Mouse (Mus musculus) activated CD4-positive, CD25-positive, alpha-beta regulatory T cell, adult 4 months (primary cell): Measurements from ENCODE around the gene Mrpl49. TPM values are rescaled to one million over a fixed set of nuclear protein-coding genes. Genes with fewer than 3 reads are reported as not detected.
A peak's percentile ranks its signal among the peaks of the same experiment; 100 is the strongest.

ENCODE experiments used
- ATAC-seq: one replicate; pipeline ENCODE4 v1.8.0; 2017
- polyA plus RNA-seq, 2 experiments: library from polyadenylated mRNA; unstranded; fragments of 100-300 nt; shearing (Covaris generic); gene quantifications; one replicate each; pipeline ENCODE4 v1.2.1; 2017

Gene Mrpl49
- polyA plus RNA-seq: 10 to 100 TPM; 31.3 to 38.5 TPM

DNA sequence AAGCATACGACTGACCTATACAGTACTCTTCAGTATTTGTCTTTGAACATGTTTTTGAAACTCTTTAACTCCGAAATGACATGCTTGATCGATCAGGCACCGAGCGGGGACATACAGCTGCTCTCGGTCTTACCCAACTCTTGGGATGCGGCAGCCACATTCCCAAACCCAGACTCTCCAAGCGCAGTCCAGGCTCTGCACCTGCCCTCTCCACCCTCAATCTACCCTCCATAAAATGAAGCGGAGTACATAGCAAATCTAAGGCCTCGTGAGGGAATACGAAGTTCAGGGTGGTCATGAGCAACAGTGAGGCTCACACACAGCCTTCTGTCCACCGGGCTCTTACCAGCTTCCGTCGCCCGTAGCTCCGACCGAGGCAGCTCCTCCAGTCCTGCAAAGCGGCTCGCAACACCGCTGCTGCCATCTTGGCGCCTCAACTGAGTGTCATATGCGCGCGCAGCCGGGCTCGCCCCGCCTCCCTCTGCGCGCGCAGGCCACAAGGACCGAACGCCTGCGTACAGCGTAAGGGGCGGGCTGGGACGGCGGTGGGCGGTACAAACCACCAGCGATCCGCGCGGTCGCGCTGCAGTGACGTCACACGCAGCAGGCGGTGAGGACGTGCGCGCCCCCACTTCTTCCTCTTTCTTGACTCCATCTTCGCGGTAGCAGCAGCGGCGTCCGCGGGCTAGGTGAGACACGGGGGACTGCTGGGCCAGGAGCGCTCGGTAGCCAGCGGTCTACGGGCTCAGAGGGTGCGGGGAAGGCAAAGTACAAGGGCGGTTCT lies at the start of gene Mrpl49, which contains the start of gene Fau:
Mrpl49 (minus strand) TSS at position 473 of the 784 bp plus-strand sequence.
Fau (plus strand) TSS at position 532 of the 784 bp plus-strand sequence.
- peak; percentile 68 for ATAC-seq

DNA sequence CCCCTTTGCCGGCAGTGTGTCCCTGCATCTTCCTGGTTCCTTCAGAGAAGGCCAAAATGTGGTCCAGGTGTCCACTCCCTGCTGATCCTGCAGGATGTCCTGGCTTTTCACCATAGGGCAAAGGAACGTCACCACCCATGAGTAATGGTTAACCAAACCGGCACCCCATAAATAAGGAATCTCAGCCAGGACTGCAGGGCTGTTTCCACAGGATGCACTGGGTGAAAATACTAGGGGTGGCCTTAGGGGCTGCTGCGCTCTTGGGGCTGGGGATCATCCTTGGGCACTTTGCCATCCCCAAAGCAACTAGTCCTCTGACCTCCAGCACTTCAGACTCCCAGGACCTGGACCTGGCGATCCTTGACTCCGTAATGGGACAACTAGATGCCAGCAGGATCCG lies 48.0 kb upstream of the Mrpl49 start, which contains the start of gene Naaladl1:
Naaladl1 (plus strand) TSS at position 197 of the 400 bp plus-strand sequence.
- ATAC-seq: no peak

DNA sequence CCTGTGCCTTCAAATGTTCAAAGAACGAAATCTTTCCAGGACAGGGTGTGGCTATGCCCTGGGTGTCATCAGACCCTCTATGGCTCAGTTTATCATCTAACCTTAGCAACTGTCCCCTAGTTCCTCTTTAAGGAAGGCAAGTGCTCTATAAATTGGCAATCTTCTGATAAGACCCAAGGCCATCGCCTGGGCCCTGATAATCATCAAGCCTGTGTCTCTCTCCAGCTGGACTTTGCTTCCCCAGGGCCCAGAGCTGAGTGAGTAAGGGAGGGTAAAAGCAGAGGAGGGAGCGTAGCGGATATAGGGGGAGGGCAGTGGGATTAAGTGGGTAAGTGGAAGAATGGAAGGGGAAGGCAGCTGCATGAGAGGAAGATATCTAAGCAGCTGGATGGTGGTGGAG lies 46.9 kb upstream of the Mrpl49 start:
- no peak for ATAC-seq

- ATAC-seq: no peak
Observed at GRCm38 (mm10) chr19:6102169-6102853, 44.7 kb upstream of the Mrpl49 start.

DNA sequence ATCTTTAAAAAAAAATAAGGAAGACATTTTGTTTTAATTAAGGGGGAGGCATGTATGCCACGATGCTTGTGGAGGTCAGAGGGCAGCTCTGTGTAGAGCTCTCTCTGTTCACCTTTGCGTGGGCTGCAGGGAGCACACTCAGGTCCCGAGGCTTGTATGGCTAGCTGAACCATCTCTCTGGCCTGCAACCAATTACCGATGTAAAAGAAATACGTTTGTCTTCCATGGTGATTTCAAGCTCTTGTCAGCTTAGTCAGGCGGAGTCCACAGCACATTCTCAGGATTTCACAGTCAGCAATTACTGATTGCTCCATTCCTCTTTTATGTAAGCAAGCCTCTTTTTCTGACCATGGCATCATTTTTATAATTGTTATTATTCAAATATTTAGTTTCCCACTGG lies 43.6 kb upstream of the Mrpl49 start:
- ATAC-seq: no peak

DNA sequence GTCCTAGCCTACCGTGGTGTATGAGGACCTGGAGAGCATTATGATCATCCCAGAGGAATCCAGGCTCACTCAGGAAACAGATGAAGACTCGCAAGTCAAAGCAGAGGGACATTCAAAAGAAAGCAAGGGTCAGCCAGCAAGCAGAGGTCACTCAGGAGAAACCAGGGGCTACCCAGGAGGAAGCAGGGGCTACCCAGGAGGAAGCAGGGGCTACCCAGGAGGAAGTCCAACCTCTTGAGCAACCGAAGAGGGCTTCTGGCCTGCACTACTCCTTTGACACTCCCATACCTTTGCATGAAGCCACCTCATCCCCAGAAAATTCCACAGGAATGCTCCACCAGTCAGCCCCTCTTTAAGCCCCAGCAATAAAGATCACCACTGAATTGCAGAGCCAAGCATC lies 40.3 kb upstream of the Mrpl49 start:
- ATAC-seq: no peak

DNA sequence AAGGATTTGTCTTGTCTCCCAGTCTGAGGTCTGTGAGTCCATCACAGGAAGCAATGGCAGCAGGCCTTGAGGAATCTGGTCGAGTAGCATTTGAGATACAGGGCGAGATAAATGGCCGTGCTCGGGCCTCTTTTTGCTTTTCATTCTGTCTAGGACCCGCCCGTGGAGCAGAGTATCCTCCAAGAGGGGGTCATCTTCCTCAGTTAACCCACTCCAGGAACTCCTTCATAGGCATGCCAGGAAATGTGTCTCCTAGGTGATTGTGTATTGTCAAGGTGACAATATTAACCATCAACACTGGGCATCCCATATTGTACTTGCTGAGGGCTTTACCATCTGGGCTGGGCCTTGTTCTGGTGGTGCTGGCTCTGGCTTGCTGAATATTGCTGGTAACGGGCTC lies 36.5 kb upstream of the Mrpl49 start, which contains the start of gene AC131692.1:
AC131692.1 (plus strand) TSS at position 301 of the 400 bp plus-strand sequence.
- no peak for ATAC-seq

- ATAC-seq: no peak
Observed at GRCm38 (mm10) chr19:6088841-6089240, 31.3 kb upstream of the Mrpl49 start.

DNA sequence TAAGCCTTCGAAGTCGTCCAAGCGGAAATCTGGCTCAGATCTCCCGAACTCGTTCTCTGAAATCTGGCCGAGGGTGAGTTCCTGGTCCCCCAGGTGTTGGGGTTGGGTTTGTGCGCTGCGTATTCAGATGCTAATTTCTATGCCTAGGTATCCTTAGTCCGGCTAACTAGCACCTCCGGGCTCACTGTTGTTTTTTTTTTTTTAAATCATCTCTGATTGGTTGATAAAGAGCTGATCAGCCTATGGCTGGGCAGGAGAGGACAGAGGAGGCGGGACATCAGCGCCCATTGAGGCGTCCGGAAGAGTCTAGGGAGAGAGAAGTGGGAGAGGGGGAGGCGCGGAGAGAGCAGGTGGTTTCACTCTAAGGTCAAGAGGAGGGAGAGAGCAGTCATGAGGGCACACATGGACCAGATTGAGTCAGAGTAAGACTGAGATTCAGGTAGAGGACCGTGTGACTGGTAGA lies 27.9 kb upstream of the Mrpl49 start:
- peak; percentile 86 for ATAC-seq

DNA sequence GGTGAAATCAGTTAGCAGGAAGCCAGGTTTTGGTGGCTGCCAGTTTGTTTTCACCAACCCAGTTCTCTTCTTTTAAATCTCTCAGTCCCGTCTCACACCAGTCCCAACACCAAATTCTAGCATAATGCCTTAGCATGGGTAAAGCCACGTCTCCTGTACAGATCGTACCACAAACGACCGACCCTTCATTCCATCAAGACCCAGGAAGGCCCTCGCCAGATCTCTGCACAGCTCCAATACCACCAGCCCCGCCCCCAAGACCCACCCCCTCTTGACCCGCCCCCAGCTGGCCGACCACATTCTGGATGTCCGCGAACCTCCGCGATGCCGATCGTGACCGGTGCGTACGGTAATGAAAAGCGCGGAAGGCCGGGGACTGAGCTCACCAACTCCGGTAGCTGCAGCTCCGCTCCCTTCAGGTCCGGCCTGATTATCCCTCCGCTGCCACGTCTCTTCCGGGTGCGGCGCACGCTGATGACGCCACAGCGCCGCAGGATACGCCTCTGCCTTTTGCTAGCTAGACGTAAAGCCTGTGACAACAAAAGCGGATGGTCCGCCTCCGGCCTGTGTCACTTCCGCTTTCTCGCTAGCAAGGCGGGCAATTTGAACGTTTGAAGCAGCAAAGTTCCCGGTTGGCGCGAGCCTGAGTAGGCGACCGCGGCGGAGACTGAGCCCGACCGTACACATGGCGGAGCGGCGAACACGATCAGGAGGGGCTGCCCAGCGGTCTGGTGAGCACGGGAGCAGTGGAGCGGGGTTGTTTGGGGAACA lies 27.1 kb upstream of the Mrpl49 start, which contains the start of the genes Zfpl1 and Cdca5:
Zfpl1 (minus strand) TSS at position 479 of the 771 bp plus-strand sequence.
Cdca5 (plus strand) TSS at position 506 of the 771 bp plus-strand sequence.
- peak; percentile 88 for ATAC-seq

GRCm38 (mm10) chr19:6082156-6082555 lies 24.6 kb upstream of the Mrpl49 start, which contains the start of gene Gm28374:
Gene Gm28374 (minus strand): TSS chr19:6082256.
- no peak for ATAC-seq

DNA sequence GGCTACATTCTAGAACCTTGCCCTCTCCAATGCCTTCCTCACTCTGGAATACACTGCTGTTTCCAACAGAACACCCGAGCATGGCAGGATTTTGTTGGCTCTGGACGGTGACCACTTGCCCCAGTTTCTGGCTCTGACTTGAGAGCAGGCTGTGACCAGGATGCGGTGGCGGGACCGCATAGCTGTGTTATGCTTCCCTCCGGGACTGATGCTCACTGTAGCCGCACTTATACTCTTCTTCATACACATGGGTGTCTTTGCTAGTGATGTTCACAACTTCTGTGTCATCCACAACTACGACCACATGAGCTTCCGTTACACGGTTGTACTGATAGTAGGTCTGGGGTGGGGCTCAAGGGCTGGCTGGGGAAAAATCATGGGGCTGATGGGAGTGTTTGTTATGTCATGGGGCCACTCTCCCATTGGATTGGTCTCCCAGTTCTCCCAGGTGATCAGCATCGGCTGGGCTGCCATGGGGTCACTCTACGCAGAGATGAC lies 22.4 kb upstream of the Mrpl49 start, which contains the start of gene Tmem262:
Tmem262 (plus strand) TSS at position 51 of the 498 bp plus-strand sequence.
- no peak for ATAC-seq

GRCm38 (mm10) chr19:6076564-6077393 lies 19.2 kb upstream of the Mrpl49 start, which contains the start of gene Vps51:
Gene Vps51 (minus strand): TSS chr19:6077231.
- ATAC-seq: peak; percentile 93

DNA sequence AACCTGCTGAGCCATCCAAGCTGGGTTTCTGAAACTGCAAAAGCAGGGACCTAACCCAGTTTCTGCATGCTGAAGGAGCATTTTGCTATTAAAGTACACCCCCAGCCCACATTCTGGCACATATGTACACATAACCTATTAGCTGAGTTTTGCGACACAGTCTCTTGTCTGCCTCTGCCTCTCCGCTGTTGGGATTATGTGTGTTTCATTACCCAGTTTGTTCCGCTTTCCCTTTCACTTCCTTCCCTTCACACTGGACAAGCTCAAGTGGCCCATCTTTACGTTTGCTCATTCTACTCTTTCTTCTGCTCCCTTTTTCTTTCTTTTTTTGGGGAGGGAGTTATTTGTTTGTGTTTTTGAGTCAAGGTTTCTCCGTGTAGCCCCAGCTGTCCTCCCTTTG lies 16.3 kb upstream of the Mrpl49 start:
- no peak for ATAC-seq

DNA sequence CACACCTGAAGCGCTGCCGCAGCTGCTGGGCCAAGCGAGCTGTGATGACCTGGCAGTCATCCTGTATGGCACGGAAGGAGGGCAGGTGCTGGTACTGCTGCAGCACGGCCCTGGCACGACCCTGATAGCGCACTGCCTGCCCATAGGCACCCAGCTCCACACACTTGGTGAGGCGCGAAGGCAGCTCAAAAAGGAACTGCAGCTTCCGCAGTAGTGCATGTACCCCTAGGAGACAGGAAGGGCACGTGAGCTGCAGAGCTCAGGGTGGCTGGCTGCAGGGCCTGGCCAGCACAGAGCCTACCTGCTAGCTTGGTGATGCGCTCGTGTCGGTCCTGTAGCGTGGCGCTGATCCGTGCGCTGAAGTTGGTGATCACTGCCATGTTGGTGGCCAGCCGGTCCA lies 13.7 kb upstream of the Mrpl49 start:
- ATAC-seq: no peak

- ATAC-seq: no peak
Observed at GRCm38 (mm10) chr19:6070571-6071250, 13.1 kb upstream of the Mrpl49 start.

GRCm38 (mm10) chr19:6069851-6070250 lies 12.3 kb upstream of the Mrpl49 start:
- ATAC-seq: no peak

GRCm38 (mm10) chr19:6068951-6069350 lies 11.4 kb upstream of the Mrpl49 start:
- ATAC-seq: no peak

- peak; percentile 86 for ATAC-seq
Observed at GRCm38 (mm10) chr19:6067724-6068415, 10.3 kb upstream of the Mrpl49 start, which contains the start of gene Tm7sf2. Gene Tm7sf2 (minus strand): TSS chr19:6068373.
